Mouse (Mus musculus) thymus, adult 18-20 months (tissue): ENCODE measurements around the gene Akap13.
A peak's percentile ranks its signal among the peaks of the same experiment; 100 is the strongest.
"Not testable (repeated sequence)": the region's sequence is repeated elsewhere in the genome, so short reads cannot be mapped to it uniquely, and the experiment has no call there.

Experiments used
- DNase-seq, 2 experiments: peaks; one replicate each; pipeline ENCODE4 v3.0.0; 2022; ENCODE audit warnings: mixed read lengths in 2 of 2

The Akap13 gene

DNA sequence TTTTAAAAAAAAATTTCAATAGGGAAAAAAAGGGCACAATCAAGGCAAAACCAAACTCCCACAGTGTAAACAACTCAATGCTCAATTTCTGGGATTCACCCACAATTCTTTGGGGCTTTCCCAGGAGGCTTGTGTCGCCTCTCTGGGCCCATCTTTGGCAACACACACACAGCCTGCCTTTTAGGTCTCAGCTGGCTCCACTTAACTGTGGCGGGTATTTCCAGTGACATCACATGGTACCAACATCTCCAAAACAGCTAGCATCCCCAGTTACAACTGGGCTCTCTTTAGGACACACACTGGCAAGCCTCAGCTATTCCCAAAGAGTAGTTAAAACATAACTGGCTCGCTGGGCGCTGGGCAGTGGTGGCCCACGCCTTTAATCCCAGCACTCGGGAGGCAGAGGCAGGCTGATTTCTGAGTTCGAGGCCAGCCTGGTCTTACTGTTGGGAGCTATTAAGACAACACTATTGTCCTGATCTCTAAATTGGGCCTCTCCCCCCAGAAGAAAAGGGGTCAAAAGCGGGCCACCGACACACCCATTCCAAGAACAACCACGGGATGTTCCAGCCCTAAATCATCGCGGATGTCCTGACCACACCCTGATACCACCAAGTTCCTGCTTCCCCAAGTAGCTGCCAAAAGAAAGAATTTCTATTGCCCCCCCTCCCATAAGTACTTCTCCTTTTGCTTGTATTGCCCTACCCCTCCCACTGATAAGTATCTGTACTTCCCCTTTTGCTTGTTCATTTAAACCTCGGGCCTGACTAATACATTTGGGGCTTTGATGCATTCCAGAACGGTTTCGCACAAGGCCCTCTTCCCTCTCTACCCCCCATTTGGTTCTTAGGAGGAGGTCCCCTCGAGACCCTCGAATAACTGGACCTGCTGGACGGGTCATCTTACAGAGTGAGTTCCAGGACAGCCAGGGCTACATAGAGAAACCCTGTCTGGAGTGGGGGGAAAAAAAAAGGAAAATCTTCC lies 319.1 kb downstream of the Akap13 start:
- DNase-seq: not testable (repeated sequence)

DNA sequence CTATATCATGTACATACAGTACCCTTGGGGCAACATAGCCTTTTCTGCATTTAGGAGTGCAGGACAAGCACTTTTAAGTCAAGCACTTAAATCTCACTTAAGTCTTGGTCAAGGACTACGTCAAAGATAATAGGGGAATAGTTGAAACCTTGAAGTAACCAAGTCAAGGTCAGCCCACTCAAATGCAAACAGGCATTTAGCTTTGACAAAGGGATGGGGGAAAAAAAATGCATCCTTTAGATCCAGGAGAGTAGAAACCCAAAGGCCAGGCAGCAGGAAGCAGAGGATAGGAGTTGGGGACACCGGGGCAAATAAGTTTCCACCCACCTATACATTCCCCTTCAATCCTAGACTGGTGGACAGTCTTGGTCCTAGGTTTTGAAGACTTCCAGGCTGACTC lies 322.7 kb downstream of the Akap13 start:
- DNase-seq: no peak

DNA sequence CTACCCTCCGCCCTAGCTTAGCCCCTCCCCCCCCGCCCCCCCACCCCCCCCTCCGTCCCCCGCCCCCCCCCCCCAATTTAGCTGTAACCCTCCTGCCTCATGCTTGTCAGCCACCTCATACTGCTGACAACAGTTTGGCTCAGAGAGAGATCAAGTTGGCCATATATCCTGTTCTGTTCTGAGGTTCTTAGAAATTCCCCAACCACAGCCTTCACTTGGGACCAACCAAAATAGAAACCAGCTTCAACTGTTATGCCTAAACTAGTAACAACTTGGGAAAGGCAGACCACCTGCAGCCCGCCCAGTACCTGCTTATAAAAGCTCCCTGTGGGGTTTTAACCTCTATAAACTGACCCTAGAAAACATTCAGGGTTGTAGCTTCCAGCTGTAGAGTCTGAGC lies 325.5 kb downstream of the Akap13 start:
- DNase-seq: no peak

DNA sequence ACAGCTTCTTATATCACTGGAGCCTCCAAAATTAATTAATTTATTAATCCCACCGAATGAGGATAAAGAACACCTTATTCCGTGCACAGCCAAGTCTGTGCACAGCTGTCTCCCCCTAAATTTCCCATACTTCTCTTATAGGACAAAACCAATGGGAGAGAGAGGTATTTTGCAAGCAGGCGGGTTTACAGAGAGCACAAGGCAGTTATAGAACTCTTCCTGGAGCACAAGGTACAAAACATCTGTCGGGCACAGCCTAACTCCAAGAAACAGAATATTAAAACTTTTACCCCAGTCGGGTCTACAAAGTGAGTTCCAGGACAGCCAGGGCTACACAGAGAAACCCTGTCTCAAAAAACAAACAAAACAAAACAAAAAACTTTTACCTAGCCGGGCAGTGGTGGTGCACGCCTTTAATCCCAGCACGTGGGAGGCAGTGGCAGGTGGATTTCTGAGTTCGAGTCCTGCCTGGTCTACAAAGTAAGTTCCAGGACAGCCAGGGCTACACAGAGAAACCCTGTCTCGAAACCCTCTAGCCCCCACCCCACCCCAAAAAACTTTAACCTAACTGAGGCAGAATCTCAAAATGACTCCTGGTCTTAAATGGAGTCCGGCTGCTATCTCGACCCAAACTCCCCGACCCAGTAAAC lies 326.1 kb downstream of the Akap13 start:
- DNase-seq: no peak

DNA sequence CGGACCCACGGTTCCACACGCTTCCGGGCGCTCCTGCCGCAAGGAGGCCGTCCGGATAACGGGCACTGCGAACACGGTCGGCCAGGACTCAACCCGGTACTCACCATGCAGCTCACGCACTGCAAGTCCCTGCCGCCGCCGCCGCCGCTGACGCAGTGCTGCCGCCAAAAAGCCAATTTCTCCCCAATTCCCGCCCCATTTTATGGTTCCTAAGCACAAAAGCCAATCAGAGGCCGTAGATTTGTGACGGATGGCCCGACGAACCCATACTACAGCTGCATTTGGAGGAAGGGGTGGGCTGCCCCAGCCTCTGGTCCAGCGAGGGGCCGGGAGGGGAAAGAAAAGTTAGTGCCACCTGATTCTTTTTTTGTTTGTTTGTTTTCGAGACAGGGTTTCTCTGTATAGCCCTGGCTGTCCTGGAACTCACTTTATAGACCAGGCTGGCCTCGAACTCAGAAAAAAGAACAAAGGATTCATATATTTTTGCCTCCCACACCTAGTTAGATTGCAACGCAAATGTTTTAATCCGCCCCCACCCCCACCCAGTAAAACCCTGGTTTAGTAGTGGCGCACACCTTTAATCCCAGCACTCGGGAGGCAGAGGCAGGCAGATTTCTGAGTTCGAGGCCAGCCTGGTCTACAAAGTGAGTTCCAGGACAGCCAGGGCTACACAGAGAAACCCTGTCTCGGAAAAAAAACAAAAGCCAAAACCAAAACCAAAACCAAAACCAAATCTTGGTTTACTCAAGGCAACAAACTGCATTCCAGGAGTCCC lies 326.8 kb downstream of the Akap13 start:
- peak; percentile 84 to 92 for DNase-seq

DNA sequence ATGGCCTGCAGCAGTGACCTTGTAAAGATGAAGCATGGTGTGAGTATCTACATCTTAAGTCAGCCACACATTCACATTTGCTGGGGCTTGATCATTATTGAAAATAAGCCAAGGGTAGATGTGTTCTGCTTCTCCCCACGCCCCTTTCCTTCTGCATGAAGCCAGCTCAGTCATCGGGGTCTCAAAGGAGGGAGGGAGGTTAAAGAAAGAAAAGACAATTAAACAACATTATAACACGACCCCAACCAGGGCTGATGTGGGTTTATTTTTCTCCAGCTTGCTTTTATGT lies 327.3 kb downstream of the Akap13 start:
- no peak for DNase-seq

DNA sequence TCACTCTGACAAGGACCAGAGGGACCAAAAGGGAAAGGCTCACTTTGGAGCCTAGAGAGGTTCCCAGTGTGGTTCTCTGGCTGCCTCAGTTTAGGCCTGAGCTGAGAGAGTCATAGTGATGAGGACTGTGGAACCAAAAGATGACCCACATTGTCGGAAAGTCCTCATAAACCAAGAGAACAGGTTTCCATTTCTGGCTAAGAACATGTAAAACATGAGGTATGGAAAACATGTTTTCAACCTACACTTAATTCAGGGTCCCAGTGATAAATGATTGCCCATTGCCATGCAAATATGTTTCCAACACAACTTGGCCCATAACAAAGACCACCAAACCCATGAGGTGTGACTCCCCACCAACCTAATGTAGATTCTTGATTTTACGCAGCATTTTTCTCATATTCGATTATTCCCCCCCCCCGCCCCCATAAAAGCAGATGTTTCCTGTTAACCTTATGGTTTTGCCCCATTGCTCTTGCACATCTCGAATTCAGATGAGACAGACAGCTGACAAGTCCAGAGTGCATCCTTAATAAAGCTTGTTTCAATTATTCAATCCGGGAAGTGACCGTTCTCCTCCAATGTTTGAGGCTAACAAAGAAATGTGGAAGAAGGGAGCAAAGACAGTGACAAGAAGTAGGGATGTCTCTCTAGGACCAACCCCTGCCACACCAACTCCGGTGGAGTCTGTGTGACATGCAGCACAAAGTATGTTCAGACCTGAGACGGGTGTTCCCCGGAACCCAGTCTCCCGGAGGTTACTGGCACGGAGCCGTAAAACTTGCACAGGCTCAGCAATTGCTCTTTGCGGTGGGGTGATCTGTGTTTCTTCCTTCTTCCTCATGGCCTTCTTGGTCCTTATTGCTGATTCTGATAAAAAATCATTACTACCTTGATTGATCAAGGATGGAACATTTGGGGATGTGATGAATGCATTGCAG lies 330.3 kb downstream of the Akap13 start:
- no peak for DNase-seq

DNA sequence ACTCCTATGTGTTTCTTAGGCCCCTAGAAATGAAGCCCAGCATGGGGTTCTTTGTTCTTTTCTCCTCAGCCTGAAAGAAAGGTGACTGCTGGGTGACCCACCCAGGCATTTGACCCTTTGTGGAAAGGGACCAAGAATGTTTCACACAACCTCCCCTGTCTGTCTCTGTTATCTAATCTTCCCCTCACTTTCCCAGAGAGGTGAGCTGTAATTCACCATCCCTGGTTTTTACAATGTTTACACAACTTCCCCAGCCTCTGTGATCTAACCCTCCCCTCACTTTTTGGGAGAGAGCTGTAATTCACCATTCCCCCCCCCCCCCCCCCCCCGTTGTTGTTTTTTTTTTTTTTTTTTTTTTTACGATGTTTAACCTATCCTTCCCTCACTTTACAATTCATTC lies 331.5 kb downstream of the Akap13 start:
- DNase-seq: no peak

DNA sequence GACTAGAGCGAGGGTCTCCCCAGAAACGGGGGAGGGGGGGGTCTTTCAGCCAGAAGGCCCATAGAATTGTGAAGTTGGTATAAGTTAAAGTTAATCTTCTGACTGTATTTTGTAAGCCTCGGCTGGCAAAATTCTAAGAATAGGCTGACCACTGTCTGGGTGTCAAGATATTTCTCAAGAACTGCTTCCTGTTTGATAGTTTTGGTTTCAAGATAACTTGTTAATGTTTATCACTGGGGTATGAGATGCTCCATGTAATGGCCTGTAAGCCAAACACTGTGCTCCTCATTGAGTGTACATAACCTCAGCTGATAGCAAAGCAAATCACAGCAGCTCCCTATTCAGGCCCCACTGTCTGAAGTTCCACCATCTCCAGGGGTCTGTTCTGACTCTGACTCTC lies 332.0 kb downstream of the Akap13 start:
- no peak for DNase-seq

DNA sequence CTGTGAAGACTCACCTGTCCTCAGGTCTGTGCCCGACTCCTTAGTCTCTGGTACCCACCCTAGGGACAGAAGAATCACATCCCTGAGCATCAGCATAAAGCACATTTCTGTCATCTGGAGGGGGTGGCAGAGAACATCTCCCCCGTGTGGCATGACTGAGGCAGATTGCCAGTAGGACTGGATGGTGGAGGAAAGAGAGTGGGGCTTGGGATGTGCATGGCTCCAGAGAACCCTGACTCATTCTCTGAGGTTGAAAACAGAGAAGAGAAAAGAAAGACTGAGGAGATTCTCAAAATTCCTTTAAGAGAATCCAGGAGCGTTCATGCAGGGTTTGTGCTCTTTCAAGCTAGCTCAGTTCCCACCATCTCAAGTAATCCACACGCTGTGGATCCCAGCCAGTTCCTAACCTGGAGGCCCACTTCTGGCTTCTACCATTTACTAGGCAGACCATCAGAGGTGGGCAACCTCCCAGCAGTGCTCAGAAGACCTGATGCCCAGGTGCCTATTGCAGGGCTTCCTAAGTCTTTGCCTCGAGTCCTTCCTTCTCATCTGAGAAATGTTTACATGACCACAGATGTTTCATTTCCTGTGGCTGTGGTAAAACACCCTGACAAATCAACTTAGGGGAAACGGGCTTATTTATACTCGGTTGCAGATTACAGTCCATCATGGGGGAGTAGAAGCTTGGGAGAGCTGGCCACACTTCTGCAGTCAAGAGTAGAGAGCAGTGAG lies 332.9 kb downstream of the Akap13 start:
- DNase-seq: not testable (repeated sequence)

DNA sequence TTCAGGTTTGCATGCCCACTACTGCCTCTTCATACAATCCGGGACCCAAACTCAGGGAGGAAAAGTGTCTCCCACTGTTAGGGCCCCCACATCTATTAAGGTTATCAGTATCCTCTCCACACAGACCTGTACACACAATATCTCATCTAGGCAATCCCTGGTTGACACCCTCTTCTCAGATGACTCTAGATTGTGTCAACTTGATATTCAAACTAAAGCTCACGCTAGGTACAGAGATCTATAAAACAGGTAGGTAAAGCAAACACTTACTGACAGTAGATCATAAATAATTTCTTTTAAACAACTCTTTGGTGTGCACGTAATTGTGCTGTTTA lies 333.4 kb downstream of the Akap13 start:
- not testable (repeated sequence) for DNase-seq

DNA sequence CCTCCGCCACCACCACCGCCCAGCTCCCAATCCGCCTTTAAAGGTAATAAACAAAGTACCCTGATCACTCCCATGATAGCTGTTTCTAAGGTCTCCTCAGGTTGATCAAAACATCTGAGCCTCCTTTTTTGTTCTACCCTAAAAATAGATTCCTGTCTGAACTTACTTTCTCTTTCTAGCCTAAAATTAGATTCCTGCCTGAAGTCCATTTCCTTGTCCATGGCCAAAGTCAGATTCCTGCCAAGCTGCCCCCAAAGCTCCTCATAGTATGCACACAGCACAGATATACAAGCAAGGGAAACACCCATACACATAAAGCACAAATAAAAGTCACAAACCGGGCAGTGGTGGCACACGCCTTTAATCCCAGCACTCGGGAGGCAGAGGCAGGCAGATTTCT lies 334.4 kb downstream of the Akap13 start:
- no peak for DNase-seq

DNA sequence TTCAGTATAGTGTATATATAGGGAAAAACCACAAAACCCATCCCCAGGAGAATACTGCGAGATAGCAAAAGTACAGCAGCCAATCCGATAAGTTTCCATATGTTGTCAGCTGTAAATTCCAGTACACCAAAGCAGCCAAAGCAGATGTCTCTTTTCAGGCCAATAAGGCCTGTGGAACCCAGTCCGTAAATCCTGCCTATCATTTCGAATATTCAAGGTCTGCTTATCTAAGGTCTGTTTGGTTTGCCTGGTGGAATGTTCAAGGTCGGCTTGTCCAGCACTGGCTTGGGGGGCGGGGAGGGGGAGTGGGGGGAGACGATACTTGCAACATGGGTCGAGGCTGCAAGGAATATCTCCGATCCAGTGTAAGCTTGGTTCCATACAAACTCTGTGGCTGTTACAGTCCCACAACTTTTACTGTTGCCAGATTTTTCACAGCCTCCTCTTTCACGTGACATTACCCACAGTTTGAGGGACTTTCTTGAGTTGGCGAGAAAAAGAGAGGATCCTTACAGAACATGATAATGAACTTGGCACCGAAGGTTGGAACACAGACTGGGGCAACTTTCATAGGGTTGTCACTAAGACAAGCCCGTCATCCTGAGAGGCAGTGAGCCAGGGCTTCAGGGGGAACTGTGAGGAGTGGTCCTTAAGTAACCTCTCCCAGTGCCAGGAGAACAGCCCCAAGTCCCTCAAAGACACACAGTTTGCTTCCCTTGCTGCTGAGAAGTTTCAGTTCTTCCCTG lies 335.9 kb downstream of the Akap13 start:
- DNase-seq: not testable (repeated sequence)

DNA sequence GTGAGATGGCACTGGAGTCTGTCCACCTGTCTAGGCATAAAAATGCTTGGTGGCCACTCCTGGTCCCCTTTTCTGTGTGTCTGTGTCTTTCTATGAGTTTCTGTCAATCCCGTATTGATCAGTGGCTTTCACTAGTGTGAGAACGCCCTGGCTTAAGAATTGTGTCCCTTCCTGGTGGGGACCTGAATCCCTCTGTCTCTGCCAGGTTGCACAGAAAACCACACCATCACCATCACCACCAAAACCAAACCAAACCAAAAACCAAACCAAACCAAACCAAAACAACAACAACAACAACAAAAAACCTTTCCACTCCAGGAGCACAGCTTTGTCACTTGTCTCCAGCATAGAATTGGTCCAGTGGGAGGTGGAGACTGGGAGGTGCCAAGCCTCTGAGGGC lies 337.8 kb downstream of the Akap13 start:
- DNase-seq: no peak

DNA sequence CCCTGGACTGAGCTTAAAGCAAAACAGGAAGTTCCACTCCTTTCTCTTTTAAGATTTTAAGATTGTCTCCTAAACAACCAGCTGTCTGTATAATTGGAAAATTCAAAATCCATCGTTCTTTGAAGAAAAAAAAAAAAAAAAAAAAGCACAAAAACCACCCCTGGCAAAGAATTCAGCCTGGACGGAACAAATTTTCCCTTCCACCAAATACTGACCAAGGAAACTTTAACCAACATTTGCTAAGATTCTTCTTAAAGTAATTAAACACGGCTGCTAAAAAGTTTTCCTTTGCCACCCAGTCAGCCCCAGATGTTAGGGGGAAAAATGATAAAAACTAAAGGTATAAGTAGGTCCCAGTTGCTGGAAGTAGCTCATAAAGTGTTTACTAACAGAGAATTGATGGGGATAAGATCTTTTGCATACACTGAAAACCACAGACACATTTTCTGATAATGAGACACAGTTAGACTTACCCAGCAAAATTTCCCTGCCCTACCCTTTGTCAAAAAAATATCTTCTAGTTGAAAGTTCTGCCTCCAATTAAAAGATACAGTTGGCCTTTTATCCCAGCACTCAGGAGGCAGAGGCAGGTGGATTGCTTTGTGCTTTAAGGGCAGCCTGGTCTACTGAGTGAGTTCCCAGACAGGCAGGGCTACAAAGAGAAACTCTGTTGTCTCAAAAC lies 338.5 kb downstream of the Akap13 start:
- no peak for DNase-seq

DNA sequence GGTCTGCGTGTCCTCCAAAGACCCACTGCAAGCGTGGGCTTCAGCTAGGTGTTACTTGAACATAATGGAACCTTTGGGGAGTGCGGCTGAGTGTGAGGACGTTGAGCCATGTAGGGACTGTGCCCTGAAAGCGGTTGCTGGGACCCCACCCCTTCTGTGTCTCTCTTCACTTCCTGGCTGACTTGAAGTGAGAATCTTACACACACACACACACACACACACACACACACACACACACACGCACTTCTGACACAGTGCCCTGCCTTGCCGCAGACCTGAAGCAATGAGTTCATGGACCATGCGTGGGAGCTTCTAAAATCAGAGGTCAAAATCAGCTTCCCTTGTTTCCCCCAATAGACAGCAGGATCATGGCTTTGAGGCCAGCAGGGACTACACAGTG lies 339.8 kb downstream of the Akap13 start:
- DNase-seq: peak; percentile 46 to 71

DNA sequence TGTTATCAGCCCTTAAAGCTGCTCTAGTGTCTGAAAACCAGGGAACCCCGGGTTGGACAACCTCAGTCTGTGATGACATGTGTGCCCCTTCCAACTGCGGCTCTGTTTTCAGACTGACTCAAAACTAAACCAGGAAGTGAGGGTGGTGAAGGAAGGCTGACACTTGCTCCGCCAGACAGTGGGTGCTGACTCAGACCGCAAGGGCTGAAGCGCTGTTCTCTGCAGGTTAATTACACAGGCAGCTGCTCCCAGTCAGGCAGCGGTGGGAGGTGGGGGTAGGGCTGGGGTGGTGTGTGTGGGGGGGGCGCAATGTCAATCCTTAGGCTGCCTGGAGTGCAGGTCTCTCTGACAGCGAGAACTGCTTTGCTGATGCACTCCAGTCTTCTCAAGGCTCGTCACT lies 341.1 kb downstream of the Akap13 start:
- DNase-seq: peak; percentile 66 to 84

DNA sequence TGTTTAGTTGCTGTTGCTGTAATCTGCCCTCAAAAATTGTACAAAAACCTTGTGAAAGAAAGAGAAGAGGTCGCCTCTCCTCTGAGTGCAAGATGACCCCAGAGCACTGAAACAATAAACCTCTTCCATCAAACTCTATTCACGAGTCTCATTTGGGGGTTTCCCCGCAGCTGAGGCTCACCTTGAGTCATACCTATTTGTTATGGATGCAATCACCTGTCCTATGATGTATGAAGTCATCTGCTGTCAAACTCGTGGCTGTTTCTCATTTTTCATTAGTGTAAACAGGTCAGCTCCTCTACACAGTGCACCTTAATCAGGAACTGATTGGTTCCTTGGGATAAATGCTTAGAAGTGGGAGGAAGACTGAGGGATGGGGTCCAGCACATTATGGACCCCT lies 345.2 kb downstream of the Akap13 start:
- DNase-seq: no peak

DNA sequence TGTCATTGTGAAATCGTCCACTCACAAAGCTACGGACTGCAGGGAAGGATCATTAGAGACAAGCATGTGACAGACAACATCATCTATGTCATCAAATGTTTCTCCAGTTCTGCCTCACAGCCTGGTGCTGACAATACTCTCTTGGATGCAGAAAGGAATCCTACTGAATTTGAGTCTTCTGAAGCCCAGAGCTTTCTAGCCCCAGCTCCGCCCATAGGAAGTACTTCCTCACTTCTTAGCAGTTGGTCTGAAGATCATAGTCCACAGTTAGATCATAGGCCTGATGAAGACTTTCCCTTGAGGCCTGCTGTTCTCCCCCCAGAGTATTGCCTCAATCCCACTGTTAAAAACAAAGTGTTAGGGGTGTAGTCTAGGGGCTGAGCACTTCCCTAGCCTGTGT lies 345.7 kb downstream of the Akap13 start:
- DNase-seq: no peak

DNA sequence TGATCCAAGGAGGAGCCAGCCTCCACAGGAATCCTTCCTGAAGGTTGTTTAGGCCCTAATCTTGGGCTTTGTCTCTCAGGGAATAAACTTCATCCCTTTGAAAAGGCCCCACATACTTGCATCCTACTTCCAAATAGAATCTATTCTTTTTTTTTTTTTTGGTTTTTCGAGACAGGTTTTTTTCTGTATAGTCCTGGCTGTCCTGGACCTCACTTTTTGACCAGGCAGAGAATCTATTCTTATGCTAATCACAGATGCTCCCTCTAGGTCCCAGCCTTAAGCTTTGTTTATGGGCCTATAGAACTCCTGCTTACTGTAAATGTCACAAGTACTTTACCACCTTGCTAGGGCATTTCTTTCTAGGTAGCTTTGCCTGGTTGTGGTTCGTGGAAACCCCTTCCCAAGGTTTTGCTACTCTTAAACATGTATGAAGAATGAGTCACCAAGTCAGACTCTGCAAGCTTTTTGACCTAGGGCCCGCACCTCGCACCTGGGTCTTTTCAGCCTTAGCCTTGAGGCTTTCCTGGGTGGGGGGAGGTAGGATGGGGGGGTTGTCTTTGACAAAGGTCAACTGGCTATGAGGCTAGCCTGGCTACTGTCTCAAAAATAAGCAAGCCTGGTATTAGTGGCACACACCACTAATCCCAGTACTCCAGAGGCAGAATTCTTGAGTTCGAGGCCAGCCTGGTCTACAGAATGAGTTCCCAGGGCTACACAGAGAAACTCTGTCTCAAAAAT lies 346.5 kb downstream of the Akap13 start:
- no peak for DNase-seq
